Mouse (Mus musculus) lung, embryonic 16.5 days (tissue): ENCODE data around the gene Snrk. TPM values are rescaled to one million over a fixed set of nuclear protein-coding genes. Genes with fewer than 3 reads are reported as not detected.

Experiments used
- ATAC-seq: fragments of 200-750 bp; cut with Nextera tagmentation; 2 replicates; pipeline ENCODE4 v1.8.0; 2017; ENCODE audit warnings: low read depth, mild to moderate bottlenecking, moderate library complexity
- H3K27ac ChIP-seq: fragments of 300-500 bp; sonication (generic); 2 replicates; pipeline ENCODE4 v1.5.1; 2014; ENCODE audit warnings: mild to moderate bottlenecking, control low read depth, low read length
- H3K27me3 ChIP-seq: fragments of 300-500 bp; sonication (generic); 2 replicates; pipeline ENCODE4 v1.6.1; 2014; ENCODE audit warnings: low read depth, low read length, mixed read lengths; ENCODE audit not compliant: control insufficient read depth, insufficient read depth
- H3K36me3 ChIP-seq: fragments of 300-500 bp; sonication (generic); 2 replicates; pipeline ENCODE4 v1.6.1; 2014; ENCODE audit warnings: low read length; ENCODE audit not compliant: control insufficient read depth, insufficient read depth
- H3K4me1 ChIP-seq: fragments of 300-500 bp; sonication (generic); replicated peaks from 2 replicates; pipeline ENCODE4 v1.6.1; 2014; ENCODE audit warnings: low read length, mixed read lengths; ENCODE audit not compliant: control insufficient read depth, insufficient read depth
- H3K4me2 ChIP-seq: fragments of 300-500 bp; sonication (generic); 2 replicates; pipeline ENCODE4 v1.6.1; 2014; ENCODE audit warnings: low read depth, low read length, control low read depth
- H3K4me3 ChIP-seq: fragments of 300-500 bp; sonication (generic); 2 replicates; pipeline ENCODE4 v1.5.1; 2014; ENCODE audit warnings: mild to moderate bottlenecking, low read length, control low read depth
- H3K9ac ChIP-seq: fragments of 300-500 bp; sonication (generic); 2 replicates; pipeline ENCODE4 v1.6.1; 2014; ENCODE audit warnings: low read length, control low read depth
- H3K9me3 ChIP-seq: fragments of 300-500 bp; sonication (generic); 2 replicates; pipeline ENCODE4 v1.6.1; 2016; ENCODE audit warnings: low read length; ENCODE audit not compliant: control insufficient read depth
- WGBS: fragments of 180-500 bp; shearing (Covaris S2); extraction: QIAGEN DNeasy Blood & Tissue Kit; methylation state at CpG from one replicate; pipeline ENCODE4 v1.1.7; 2014; 5-methylcytosine and 5-hydroxymethylcytosine counted together
- polyA plus RNA-seq: library from polyadenylated mRNA; unstranded; fragments of >200 nt; fragmentation: Nextera tagmentation; extraction: Ambion mirVana; gene quantifications from 2 replicates; pipeline ENCODE4 v1.2.1, GENCODE M21; 2015

Snrk gene
- polyA plus RNA-seq, 1 experiment from 2014 or later = 93.3 TPM

- H3K4me1 ChIP-seq = peaks cover 30% of the 10 kb centered on the region
- H3K4me3 ChIP-seq = no peak overlapping the region; the same call in 1 of the 2 replicates
- no peaks in the 10 kb centered on the region for H3K27me3 ChIP-seq
- peak overlapping the region; percentile 97 for H3K27ac ChIP-seq
- peak; percentile 74 for ATAC-seq
- H3K9ac ChIP-seq = peak overlapping the region; percentile 25
- no peaks in the 10 kb centered on the region for H3K36me3 ChIP-seq
- no peak overlapping the region for H3K4me2 ChIP-seq
- 7% methylated on average over 6 of the region's 6 CpGs for WGBS
- no peaks in the 10 kb centered on the region for H3K9me3 ChIP-seq
These were observed 32.0 kb upstream of the Snrk start for GRCm38 (mm10) chr9:122085055-122085454.

DNA sequence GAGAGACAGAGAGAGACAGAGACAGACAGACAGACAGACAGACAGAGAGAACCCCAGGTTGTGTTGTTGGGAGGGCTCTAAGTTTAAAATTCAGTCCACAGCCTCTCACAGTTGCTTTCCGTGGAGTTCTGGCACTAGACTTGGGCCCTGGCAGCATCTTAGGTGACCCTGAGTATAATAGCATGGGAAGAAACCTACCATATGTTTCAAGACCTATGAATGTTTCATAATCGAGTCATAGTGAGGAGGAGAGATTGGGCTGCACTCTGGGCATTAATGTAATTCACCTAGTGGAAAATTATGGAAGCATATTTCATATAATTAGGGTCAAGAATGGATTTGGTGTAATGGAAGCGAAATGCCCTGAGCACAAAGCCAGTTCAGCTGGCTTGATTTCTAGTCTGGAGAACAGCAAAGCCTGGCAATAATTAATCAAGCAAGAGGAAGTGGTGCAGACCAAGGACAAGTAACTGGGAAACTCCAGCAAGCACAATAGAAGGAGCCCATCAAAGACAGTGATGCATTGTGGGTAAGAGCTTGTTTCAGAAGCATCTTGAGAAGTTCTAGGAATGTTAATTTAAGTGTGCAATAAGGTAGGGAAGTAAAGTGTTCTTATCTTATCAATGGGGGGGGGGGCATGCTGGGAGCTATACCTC lies 31.4 kb upstream of the Snrk start:
- Histone ChIP-seq H3K27ac (peak overlapping the region; percentile 97), H3K4me3 (no peak overlapping the region), H3K9ac (peak overlapping the region; percentile 25), H3K4me2 (0 out of 2 replicates have a peak overlapping the region, but pooled peaks have one; percentile 21), H3K9me3 (no peaks in the 10 kb centered on the region), H3K36me3 (no peaks in the 10 kb centered on the region), H3K4me1 (peaks cover 34% of the 10 kb centered on the region), H3K27me3 (no peaks in the 10 kb centered on the region)
- 36% methylated on average over 3 of the region's 3 CpGs for WGBS
- peak; percentile 35 for ATAC-seq

GRCm38 (mm10) chr9:122087086-122087485 lies 30.0 kb upstream of the Snrk start:
- Histone ChIP-seq H3K4me2 (no peak overlapping the region), H3K36me3 (no peaks in the 10 kb centered on the region), H3K4me3 (no peak overlapping the region), H3K9me3 (no peaks in the 10 kb centered on the region), H3K27ac (no peak overlapping the region), H3K9ac (no peak overlapping the region), H3K4me1 (peaks cover 47% of the 10 kb centered on the region), H3K27me3 (no peaks in the 10 kb centered on the region)
- 76% methylated on average over 6 of the region's 6 CpGs for WGBS
- no peak for ATAC-seq

DNA sequence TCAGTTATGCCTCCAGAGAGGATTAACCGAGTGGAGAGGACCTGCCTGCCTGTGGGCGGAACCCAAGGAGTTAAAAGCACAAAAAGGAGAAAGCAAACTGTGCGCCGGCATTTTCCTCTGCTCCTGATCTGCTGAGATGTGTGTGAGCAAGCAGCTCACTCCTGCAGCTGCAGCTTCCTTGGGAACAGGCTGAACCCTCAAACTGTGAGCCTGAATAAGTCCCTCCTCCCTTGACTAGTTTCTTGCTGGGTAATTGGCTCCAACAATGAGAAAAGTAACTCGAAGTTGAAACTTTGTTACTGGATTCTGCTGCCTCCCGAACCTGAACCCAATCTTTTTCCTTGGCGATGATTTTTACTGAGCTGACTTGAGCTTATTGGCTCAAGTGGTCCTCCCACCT lies 25.9 kb upstream of the Snrk start:
- Histone ChIP-seq H3K36me3 (no peaks in the 10 kb centered on the region), H3K27me3 (no peaks in the 10 kb centered on the region), H3K4me3 (no peak overlapping the region), H3K27ac (peak overlapping the region; percentile 59), H3K4me1 (peaks cover 25% of the 10 kb centered on the region), H3K4me2 (no peak overlapping the region), H3K9me3 (no peaks in the 10 kb centered on the region), H3K9ac (no peak overlapping the region)
- WGBS = 36% methylated on average over 7 of the region's 7 CpGs
- no peak for ATAC-seq

DNA sequence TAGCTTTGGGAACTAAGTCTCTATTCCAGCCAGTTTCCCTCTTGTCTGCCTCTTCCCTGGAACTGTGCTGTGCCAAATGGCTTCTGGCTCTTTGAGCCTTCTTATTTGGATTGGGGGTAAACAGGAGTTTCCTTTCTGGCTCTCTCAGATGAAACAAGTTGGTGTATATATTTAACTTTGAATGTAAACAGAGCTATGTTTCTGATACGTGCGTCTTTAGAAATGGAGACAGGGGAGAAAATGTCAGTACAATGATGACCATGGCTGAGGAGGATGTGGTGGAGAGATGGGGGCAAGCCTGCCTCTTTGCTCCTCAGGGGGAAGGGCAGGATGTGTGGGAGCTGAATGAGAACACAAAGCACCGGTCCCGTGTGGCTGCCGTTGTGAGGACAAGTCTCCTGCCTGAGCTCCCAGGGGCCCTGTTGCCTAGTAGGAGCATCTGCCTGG lies 25.3 kb upstream of the Snrk start:
- Histone ChIP-seq H3K4me3 (no peak overlapping the region), H3K9ac (no peak overlapping the region), H3K27ac (peak overlapping the region; percentile 59), H3K9me3 (no peaks in the 10 kb centered on the region), H3K27me3 (no peaks in the 10 kb centered on the region), H3K36me3 (no peaks in the 10 kb centered on the region), H3K4me2 (no peak overlapping the region), H3K4me1 (peaks cover 22% of the 10 kb centered on the region)
- WGBS = 7% methylated on average over 5 of the region's 5 CpGs
- ATAC-seq = peak; percentile 94

GRCm38 (mm10) chr9:122094171-122094570 lies 22.9 kb upstream of the Snrk start:
- no peak overlapping the region for H3K27ac ChIP-seq
- no peaks in the 10 kb centered on the region for H3K36me3 ChIP-seq
- no peak overlapping the region for H3K4me2 ChIP-seq
- no peak for ATAC-seq
- no peak overlapping the region for H3K9ac ChIP-seq
- 83% methylated on average over 1 of the region's 1 CpGs for WGBS
- H3K4me3 ChIP-seq = no peak overlapping the region
- H3K4me1 ChIP-seq = peaks cover 22% of the 10 kb centered on the region
- H3K27me3 ChIP-seq = no peaks in the 10 kb centered on the region
- H3K9me3 ChIP-seq = no peaks in the 10 kb centered on the region

DNA sequence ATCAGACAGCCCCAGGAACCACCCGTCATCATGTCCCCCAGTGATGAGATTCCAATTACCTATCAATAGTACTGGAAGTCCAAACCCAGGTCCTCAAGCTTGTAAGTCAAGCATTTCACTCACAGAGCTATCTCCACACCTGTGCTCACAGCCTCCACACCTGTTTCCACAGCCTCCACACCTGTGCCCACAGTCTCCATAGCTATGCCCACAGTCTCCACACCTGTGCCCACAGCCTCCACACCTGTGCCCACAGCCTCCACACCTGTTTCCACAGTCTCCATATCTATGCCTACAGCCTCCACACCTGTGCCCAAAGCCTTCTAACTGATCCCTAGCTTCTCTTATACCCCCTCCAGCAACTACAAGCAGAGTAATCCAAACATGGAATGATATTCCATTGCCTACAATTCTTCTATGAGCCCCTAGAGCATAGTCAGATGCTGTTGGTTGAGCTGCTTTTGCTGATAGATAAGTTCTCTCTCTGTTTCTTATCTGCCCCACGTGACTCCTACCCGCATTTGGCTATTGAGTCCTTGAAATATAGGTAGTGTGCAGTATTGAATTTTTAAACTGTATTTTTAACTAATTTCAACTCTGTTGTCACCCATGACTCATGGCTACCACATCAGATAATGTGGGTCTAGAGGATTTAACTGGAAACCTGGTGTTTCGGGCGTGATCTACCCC lies 20.1 kb upstream of the Snrk start:
- no peak overlapping the region for H3K4me3 ChIP-seq
- H3K27ac ChIP-seq = no peak overlapping the region
- 82% methylated on average over 5 of the region's 5 CpGs for WGBS
- no peak for ATAC-seq
- no peaks in the 10 kb centered on the region for H3K27me3 ChIP-seq
- H3K4me1 ChIP-seq = peaks cover 6% of the 10 kb centered on the region
- H3K36me3 ChIP-seq = no peaks in the 10 kb centered on the region
- no peak overlapping the region for H3K9ac ChIP-seq
- no peaks in the 10 kb centered on the region for H3K9me3 ChIP-seq
- H3K4me2 ChIP-seq = no peak overlapping the region

DNA sequence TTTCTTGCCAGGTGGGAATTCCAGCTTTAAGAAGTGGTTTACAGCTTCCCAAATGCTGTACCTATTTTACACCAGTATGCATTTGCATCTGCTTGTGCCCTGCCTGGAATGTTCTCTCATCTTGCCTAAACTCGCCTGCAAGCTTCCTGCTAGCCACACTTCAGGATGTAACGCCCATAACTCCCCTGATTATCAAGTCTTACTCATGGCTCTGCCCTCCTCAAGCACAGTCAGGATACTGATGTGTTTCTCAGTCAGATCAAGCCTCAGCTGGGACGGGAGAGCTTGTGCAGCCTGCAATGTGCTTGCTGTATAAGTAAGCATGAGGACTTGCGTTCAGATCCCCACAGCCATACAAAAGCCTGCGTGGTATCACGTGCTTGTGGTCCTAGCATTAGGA lies 19.5 kb upstream of the Snrk start:
- no peak overlapping the region for H3K4me3 ChIP-seq
- H3K36me3 ChIP-seq = no peaks in the 10 kb centered on the region
- no peak overlapping the region for H3K27ac ChIP-seq
- no peaks in the 10 kb centered on the region for H3K27me3 ChIP-seq
- no peak overlapping the region for H3K4me2 ChIP-seq
- H3K4me1 ChIP-seq = peaks cover 2% of the 10 kb centered on the region; the same call in 1 of the 2 replicates
- no peak overlapping the region for H3K9ac ChIP-seq
- ATAC-seq = no peak
- H3K9me3 ChIP-seq = no peaks in the 10 kb centered on the region
- WGBS = 53% methylated on average over 6 of the region's 6 CpGs

DNA sequence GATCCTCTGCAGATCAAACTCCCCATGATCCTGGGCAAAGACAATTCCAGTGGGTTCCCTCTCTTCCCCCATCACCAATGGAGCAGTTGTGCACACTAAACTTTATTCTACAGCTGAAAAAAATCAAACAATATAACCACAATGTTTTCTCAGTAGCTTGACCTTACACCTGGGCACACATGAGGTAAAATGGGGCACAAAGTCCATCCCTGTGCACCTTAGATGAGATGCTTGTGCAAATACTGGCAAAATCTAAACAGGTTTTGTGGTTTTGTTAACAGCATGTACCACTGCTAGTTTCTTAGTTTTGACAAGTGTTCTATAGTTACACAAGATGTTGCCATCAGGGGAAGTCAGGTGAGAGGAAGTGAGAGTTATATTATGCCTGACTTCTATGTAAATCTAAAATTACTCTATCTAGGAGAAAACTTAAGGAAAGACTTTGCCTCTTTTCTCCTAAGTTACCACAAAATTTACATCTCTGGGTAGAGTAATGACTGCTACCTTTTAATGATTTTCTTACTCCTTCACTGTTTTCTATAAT lies 16.4 kb upstream of the Snrk start:
- Histone ChIP-seq H3K9me3 (no peaks in the 10 kb centered on the region), H3K36me3 (no peaks in the 10 kb centered on the region), H3K4me2 (no peak overlapping the region), H3K27me3 (no peaks in the 10 kb centered on the region), H3K4me3 (no peak overlapping the region), H3K4me1 (no peaks in the 10 kb centered on the region), H3K9ac (no peak overlapping the region), H3K27ac (no peak overlapping the region)
- ATAC-seq = no peak
